Mouse (Mus musculus): ENCODE data around the gene Slc51a.
"Not testable (repeated sequence)": the region's sequence is repeated elsewhere in the genome, so short reads cannot be mapped to it uniquely, and the experiment has no call there.

The Slc51a gene

DNA sequence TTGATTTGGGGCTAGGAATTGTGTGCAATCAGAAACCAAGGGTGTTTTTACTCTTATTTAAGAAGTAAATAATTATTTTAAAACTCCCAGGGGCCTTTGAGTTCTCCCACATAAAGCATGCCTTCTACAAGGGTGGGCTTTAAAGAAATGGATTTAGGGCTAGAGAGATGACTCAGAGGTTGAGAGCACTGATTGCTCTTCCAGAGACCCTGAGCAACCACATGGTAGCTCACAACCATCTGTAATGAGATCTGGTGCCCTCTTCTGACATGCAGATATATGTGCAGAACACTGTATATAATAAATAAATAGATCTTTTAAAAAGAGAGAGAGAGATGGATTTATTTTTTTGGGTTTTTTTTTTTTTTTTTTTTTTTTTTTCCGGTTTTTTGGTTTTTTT, 22.8 kb downstream of the Slc51a start:
- DNase-seq: no peak

DNA sequence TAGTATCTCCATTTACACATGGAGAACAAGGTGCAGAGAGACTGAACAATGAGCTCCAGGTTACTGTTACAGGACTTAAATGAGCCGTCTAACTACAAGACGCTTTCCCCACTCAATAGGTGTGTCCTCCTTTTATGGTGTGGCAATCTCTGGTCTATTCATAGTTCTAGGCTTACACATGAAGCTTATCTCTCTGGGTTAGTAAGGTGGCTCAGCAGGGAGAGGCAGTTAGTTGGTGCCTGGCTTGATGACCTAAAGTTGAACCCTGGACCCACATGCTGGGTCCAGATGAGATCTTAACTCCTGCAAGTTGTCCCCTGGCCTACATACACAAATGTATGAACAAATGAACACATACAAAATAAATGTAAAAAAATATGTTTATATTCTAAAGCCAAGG, 24.3 kb downstream of the Slc51a start:
- no peak for DNase-seq

DNA sequence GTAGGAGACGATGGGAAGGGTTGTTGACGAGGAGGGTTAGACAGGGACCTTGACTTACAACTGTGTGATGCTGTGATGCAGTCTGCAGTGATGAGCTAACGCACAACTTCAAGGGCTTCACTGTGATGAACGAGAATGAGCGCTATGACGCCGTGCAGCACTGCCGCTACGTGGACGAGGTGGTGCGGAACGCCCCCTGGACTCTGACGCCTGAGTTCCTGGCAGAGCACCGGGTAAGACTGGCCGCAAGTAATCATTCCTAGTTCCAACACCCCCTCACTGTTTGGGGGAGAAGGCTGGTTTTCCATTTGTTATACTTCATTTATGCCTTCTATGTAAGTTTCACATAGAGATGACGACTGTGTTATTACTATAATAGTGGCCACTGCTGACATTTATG, 24.7 kb downstream of the Slc51a start:
- DNase-seq: no peak

DNA sequence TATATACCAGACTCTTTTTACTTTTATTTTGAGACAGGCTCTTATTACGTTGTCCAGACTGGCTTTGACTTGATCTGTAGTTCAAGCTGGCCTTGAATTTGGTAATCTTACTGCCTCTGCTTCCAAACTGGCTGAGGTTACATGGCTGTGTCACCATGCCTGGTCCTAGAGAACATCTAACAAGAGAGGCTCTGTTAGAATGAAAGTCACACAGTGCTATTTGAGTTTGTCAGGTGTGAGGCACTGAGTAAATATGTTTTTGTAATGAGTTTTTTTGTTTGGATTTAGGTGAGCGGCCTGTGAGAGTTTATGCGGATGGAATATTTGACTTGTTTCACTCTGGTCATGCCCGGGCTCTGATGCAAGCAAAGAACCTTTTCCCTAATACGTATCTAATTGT, 26.0 kb downstream of the Slc51a start:
- no peak for DNase-seq

DNA sequence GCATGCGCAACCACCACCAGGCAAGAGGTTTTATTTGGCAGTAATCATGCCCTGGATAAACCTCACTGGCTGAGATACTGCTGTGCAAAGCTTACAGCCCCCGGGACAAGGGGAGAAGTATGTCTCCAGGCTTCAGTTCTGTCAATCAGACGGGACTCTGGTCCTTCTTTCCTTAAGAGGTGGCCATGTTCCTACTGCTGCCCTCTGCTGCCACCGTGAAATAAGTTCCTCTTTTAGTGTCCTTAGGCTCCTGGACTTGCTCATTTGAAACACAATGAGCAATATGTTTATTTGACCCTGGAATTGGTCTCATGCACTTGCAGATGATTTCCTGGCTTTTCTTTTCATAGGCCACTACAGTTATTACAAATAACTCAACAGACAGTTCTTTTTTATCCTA, 27.2 kb downstream of the Slc51a start:
- DNase-seq: no peak

DNA sequence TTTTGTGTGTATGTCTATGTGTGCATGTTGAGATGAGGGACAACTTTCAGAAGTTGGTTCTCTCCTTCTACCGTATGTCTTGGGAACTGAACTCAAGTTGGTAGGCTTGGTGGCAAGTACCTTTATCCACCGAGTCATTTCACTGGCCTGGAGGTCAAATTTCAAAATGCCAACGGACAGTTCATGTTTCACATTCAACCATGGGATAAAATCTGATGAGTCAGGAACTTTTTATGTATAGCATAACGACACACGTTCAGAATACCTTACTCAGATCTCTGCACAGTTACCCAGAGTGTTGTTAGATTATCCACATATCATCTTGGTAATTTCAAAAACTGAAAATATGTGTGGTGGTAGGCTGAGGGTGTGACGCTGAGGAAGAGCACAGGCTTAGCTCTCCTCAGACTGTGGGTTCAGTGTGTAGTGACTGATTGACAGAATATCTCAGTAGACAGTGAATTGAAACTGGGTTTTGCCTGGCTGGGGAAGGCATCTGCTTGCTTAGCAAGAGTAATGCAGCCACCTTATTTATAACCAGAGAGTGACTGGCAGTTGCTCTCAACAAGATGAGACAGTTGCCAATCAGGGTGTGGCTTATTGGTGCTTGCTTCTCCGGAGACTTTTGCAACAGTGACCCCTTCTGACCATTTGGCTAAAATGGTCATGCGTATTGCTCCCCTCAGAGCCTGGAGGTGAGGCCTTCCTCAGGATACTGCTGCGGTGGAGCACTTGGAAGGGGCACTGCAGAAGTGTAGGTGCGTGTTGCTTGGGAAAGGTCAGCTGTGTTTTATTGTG, 29.9 kb downstream of the Slc51a start:
- DNase-seq: peak; percentile 67

DNA sequence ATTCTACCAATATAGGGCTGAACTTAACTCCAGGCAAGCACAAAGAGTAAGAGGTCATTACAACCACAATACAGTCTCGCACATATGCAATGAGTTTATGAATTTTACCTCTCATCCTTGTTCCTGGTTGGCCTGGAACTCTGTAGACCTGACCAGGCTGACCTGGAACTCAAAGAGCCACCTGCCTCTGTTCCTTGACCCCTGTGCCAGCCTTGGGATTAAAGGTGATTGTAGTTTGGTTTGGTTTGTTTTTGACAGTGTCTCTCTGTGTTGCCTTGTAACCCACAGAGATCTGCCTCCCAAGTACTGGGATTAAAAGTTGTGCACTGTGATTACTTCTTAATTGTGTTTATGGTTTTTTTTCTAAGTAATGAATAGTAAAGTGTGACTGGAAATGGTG, 30.9 kb downstream of the Slc51a start:
- DNase-seq: no peak

DNA sequence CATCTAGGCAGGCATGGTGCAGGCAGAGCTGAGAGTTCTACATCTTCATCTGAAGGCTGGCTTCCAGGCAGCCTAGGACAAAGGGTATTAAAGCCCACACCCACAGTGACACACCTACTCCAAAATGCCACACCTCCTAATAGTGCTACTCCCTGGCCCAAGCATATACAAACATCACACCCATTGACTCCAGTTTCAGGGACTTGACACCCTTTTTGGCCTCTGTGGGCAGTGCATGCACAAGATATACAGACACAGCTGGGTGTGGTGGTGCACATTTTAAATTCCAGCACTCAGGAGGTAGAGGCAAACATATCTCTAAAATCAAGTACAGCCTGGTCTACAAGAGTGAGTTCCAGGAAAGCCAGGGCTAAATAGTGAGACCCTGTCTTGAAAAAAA, 31.6 kb downstream of the Slc51a start:
- DNase-seq: no peak

DNA sequence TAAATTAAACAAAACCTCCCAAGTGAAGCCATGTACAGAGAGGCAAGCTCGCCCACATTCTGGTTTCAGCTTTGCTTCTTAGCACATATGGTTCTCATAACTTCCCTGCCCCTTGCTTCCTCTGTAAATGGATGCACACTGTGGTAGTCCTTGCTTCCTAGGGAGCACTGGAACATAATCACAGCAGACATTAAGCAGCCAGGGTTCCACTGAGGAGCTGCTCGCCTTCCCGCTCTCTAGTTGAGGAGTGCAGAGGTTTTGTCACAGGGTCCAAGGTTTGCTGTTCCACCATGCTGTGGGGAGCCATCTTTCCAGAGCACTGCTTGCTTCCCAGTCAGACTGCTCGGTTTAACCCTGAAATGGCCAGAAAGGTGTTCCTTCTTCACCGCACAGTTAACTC, 33.0 kb downstream of the Slc51a start:
- peak; percentile 40 for DNase-seq

DNA sequence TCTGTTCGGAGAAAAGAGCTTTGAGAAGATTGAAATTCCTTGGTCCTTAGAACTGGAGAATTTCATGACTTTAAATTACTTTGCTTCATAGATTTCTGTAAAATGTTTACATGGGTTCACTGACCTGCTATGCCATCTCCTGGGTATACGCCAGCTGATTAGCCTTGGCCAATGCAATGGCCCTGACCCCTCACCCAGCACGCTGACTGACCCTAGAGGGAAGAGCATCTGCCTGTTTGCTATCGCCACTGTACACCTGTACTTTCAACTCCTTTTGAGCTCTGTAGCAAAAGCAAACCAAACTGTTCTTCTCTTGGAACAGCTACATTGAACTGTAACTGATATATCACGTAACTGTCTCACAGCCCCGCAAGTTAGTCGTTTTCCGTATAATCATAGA, 34.6 kb downstream of the Slc51a start:
- DNase-seq: no peak

DNA sequence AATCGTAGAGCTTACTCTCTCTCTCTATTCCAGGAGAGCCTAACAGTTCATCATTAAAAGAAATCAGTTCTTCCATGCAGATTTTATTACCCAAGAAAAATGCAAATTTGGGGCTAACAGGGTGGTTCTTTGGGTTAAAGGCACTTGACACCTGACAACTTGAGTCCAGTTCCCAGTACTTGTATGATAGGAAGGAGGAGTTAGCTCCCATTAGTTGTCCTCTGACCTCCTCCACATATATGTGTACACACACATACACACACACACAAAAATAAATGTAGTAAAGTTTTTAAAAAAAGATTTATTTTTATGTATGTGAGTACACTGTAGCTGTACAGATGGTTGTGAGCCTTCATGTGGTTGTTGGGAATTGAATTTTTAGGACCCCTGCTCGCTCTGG, 37.5 kb downstream of the Slc51a start:
- no peak for DNase-seq

DNA sequence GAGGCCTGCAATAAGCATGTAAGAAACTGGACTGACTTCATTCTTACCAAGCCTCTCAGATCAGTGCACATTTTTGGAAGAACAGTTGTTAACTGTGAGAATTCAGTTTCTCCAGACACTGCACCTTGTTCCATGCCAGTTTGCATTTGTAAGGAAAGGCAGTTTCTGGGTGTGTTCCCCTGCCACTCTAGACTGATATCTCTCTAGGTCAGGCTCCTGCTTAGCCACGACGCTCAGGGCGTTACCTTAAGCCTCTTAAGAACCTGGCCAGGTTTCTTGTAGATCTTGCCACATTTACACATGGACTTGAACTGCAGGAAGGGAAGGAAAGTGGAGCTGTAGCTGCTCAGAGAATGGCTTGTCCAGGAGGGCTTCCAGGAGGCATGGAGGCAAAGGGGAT, 38.0 kb downstream of the Slc51a start:
- no peak for DNase-seq

DNA sequence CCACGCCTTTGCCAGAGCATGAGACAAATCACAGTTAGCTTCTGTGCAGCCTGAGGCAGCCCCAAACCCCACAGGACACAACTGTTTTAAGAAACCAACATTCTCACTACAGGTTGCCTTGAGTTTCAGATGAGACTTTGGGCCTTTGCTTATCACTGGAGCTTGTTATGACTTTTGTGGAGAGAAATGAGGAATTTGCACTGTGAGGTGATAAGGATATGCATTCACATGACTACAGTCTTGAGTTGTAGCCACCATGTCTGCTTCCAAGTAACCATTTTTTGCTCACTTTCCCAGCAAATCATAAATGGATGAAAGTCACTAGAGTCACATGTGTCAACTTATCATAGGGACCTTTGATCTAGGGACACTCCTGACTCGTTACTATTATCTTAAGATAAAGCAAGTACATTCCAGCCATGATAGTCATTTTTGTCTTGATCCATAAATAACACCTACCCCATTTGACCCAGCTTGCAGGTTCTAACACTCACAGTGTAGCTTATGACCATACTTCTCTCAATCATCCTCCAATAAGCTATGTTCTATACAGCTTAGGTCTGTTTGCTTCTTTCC, 41.0 kb downstream of the Slc51a start:
- DNase-seq: no peak

DNA sequence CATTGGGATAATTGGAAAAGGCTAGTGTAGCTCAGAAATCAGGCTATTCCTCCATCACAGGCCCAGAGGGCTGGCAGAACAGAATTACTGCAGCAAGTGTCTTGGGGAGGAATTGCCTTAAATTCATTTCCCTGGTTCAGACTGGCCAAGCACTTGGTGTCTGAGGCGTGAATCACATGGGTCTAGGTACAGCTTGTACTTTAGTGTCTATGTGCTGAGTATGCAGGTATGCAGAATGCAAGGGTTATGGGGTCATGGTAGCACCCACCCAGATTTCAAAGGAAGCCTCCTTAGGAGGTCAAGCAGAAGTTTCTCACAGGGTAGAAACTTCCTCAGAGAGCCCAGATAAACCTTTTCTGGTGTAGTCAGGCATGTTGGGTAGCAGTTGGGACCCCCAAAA, 42.1 kb downstream of the Slc51a start:
- no peak for DNase-seq

DNA sequence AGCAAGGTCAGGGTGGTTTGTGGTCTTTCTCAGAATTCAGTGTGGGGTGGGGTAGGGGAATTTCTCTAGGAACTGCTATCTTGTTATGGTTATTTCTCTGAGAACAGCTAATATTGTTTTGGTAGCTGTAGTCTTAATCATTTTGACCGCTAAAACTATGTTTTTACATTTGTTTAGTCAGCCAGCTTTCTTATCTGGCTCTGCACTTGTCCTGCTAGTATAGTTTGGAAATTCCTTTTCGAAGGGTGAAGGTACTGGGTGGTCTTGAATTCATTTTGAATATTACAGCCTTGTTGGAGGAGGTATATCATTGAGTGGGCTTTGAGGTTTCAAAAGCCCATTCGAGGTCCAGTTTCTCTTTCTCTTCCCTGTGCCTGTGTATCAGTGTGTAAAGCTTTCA, 43.1 kb downstream of the Slc51a start:
- DNase-seq: not testable (repeated sequence)

DNA sequence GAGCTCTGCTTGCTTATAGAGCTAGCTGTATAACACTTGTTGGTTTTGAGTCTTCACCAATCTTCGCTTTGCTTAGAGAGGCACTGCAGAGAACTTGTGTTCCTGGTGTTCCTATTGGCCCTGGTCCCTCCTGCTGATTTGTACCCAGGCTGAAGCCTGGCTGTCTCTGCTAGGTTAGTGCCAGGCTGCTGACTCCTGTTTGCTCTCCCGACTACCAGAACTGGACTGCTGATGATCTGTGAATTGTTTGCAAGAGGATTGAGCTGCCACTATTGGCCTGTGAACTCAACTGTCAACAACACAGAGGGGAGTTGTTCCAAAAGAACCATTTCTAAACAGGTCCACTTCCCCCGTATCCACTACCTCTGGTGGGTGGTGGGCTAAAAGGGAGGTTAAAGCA, 46.2 kb downstream of the Slc51a start:
- no peak for DNase-seq

DNA sequence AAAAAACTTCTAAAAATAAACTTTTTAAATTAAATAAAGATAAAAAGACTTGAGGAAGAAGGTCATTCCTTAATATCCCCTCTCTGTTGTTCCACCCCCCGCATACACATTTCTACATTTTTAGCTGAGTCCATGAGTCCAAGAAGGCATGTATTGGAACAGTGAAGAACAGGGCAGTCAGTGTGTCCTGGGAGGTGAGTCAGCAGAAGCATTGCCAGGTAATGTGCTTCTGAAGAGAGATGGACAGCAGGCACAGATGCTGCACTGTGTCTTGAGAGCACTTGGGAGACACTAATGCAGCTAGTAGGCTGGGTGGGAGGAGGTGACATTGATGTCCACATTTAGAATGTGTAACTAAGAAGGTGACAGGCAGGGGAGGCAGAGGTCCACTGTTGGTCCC, 50.4 kb downstream of the Slc51a start:
- DNase-seq: no peak

DNA sequence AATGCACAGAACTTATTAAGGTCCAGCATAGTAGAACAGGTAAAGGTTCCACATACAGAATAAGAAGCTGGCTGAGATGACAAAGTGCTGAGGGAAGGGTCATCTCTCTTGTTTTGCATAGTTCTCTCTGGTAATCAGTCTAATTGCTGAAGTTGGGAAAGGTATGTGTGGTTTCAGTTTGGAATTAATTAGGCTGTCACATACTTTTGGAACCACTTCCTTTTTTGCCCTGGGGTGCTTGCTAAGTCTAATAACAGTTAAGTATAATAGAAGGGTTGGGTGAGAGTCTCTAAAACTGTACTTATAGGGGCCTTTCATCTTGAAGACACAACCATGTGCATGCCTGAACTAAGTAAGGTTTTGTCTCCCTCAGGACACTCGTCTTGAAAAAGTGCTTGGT, 51.0 kb downstream of the Slc51a start:
- no peak for DNase-seq

DNA sequence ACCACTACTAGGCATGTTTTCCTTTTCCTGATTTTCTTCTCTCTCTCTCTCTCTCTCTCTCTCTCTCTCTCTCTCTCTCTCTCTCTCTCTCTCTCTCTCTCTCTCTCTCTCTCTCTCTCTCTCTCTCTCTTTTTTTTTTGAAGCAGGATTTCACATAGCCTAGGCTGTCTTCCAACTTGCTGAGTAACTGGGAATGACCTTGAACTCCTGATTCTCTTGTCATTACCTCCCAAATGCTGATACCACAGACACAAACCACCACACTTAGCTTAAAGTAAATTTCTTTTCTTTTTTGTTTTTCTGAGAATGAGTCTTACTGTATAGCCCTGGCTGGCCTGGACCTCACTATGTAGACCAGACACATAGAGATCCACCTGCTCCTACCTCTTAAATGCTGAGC, 53.0 kb downstream of the Slc51a start:
- DNase-seq: no peak

DNA sequence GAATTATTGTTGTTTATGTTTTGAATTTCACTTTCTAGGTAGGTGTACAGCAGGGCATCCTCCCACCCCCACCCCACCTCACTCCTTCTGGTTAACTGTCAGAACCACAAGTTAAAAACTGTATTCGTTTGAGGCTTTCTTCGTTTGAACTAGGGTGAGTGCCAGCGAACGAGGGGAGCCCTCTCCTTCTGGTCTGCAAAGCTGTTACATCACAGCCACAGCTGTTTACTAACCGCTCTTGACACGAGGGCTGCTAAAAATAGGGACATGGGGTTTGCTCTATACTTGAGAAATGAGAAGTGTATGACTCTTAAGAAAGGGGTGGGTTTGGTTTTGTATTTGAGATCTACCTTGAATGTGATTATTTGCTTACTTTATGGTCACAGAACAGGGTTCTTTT, 53.6 kb downstream of the Slc51a start:
- no peak for DNase-seq

DNA sequence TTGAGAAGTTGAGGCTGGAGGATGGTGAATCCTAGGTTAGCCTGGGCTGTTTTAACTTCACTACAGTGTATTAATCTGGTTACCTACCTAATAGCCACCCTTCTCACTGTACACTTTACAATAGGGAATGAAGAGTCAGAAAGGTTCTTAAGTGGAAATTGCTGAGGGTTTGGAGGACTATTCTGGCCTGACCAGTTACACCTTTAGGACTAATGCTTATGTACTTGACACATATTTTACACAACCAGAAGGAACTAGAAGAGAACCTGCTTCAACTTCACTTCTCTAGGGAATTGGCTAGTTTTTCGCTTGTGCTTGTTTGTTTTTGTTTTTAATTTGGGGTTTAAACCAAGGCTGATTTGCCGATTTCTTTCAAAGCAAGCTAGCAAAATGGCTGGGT, 54.5 kb downstream of the Slc51a start:
- DNase-seq: no peak

DNA sequence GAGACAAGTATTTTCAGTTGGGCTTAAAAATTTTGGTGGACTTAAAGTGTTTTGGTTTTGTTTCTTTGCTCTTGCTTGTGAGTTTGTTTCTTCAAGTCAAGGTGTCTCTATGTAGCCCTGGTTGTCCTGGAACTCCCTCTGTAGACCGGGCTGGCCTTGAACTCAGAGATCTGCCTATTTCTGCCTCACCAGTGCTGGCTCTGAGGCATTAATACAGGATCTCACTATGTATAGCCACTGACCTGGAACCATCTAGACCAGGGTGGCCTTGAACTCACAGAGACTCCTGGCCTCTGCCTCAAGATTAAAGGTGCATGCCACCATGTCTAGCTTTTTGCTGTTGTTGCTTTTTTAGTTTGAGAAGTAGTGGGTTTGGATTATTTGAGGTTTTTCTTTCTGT, 55.8 kb downstream of the Slc51a start:
- no peak for DNase-seq

DNA sequence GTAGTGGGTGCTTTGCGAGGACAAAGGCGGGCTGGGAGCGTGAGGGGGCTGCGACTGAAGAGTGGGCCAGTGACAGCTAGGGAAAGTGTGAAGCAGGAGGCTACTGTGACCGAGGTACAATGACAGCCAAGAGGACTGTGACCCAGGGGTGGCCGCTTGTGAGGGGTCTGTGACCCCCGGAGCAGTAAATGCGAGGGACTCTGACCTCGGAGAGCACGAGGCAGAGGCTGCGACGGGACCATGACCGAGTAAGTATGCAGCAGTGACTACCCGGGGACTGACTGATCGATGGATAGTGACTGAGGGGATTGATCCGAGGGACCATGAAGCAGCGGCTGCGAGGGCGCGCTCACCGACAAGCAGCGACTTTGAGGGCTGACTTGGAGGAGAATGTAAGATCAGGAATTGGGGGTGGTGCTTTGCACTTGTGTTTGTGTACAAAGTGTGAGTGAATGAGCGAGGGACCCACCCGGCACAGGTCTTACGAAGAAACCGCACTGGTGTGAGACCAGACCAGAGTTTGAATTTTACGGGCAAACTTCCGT, 56.6 kb downstream of the Slc51a start:
- DNase-seq: peak; percentile 50

DNA sequence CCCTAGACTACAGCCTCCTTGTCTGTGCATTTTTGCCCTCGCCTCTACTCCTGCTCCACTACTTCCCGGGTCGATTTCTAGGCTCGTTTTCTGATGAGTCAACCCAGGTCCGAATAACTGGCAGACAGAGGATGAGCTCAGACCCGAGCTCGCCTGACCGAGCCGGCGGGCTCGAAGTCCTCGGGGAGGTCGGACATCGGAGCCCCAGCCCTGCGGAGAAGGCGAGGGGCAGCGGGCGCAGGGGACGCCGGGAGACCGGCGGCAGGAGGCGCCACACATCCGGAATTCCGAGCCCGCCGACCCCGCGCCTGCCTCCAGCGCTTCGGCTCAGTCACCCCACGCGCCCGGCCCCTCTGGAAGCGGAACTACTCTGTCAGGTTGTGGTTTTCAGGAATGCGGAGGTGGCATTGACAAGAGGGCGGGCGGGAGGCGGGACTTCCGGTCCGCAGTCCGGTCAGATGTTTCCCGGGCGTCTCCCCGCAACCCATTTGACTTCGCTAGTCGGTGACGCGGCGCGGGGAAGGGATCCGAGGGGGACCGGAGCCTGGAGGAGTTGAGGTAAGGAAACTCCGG, 57.1 kb downstream of the Slc51a start, which contains the start of gene Pcyt1a:
Gene Pcyt1a (plus strand): TSS at position 448 of the 573 bp plus-strand sequence.
- peak; percentile 96 for DNase-seq

All from embryo, embryonic 11 days (tissue).